In the genomic region with DNA sequence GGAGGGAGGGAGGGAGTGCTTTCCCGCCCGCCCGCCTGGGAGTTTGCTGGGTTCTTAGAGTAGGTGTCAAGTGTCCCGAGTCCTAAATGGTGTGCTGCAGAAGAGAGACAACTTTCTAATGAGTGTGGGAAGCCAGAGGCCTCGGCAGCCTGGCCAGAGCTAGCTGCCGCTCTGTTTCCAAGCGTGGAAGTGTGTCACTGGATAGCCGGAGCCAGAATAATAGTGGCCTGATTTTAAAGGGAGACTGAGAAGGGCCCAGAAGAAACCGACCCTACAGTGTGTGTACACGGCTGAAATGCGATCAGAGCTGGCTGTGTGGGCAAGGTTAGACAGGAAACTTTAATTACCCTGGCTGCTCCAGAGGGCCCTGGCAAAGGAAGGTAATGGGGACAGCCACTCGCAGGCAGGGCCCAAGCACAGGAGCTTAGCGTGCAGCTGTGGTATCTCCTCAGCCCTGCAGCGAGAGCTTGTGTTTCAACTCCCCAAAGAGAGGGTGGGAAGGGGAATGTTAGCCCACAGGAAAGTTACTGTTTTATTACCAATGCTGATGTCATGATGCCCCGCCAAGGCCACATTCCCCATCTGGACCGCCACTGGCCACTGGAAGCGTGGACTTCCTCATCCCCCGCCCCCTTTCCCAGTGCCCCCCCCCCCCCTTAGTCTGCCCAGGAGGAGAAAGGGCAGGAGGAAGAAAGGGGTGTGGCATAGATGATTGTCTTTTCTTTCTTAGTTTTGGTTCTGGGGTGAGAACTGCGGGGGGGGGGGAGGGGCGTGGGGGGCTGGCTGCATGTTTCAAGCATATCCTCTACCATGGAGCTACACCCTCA, we compare ENCODE assay signal across 8 mouse cellular contexts. TPM values are rescaled to one million over a fixed set of nuclear protein-coding genes. Genes with fewer than 3 reads are reported as not detected.
A peak's percentile ranks its signal among the peaks of the same experiment; 100 is the strongest.
DNase-seq lines count a peak whose midpoint lies in the region; ATAC-seq and TF ChIP-seq lines count a peak whose summit lies in the region.

No protein-coding gene starts in this region.

- H3K9ac ChIP-seq in kidney, embryonic 14.5 days (ENCODE audit: low read depth, low read length), result 0 out of 2 replicates have a peak overlapping the region, but pooled peaks have one; percentile 0
- no peak overlapping the region for H3K9ac ChIP-seq in heart, embryonic 11.5 days (ENCODE audit: low read depth, low read length)
- H3K9ac ChIP-seq in limb, embryonic 14.5 days (ENCODE audit: low read depth, low read length, severe bottlenecking), result no peak overlapping the region; the same call in 1 of the 2 replicates

- peaks cover 19% of the 10 kb centered on the region for H3K4me1 ChIP-seq in kidney, embryonic 14.5 days (ENCODE audit: control insufficient read depth, insufficient read depth, low read length)
- peaks cover 38% of the 10 kb centered on the region for H3K4me1 ChIP-seq in embryonic facial prominence, embryonic 10.5 days
- peaks cover 23% of the 10 kb centered on the region for H3K4me1 ChIP-seq in heart, embryonic 11.5 days (ENCODE audit: control insufficient read depth, insufficient read depth, low read length)
- H3K4me1 ChIP-seq in limb, embryonic 14.5 days (ENCODE audit: control insufficient read depth, insufficient read depth, low read length), result peaks cover 13% of the 10 kb centered on the region

- TF ChIP-seq POLR2A in limb, embryonic 14.5 days (IDR thresholded peaks at IDR 0.05; ENCODE audit: borderline replicate concordance, extremely low read depth, insufficient read depth, insufficient read length), result no peak

- no peaks in the 10 kb centered on the region for H3K9me3 ChIP-seq in kidney, embryonic 14.5 days (ENCODE audit: control insufficient read depth, low read length)
- no peaks in the 10 kb centered on the region for H3K9me3 ChIP-seq in embryonic facial prominence, embryonic 10.5 days
- no peaks in the 10 kb centered on the region for H3K9me3 ChIP-seq in heart, embryonic 11.5 days (replicated peaks; ENCODE audit: control insufficient read depth, low read length)
- H3K9me3 ChIP-seq in limb, embryonic 14.5 days (ENCODE audit: control insufficient read depth, low read length), result no peaks in the 10 kb centered on the region

- DNase-seq in kidney, postnatal 36 days, result no peak
- peak; percentile 69 for DNase-seq in embryonic facial prominence, embryonic 10.5 days (ENCODE audit: low spot score)
- peak; percentile 60 for DNase-seq in limb, embryonic 14.5 days (ENCODE audit: low spot score)
- DNase-seq in natural killer cell, adult 2 months (ENCODE audit: low spot score in 2 of 2), result no peak

- ATAC-seq in kidney, embryonic 14.5 days (ENCODE audit: low FRiP score, low TSS enrichment), result peak; percentile 72
- ATAC-seq in heart, embryonic 11.5 days (replicated peaks; ENCODE audit: insufficient number of reproducible peaks, low FRiP score, low TSS enrichment), result no peak
- peak; percentile 87 for ATAC-seq in limb, embryonic 14.5 days (ENCODE audit: low FRiP score, low read depth)
- ATAC-seq in megakaryocyte progenitor cell, adult 5-6 weeks (replicated peaks; ENCODE audit: poor library complexity), result no peak
- no peak for ATAC-seq in megakaryocyte-erythroid progenitor cell, adult 5-6 weeks (replicated peaks; ENCODE audit: low FRiP score, low TSS enrichment, poor library complexity, severe bottlenecking)

- no peaks in the 10 kb centered on the region for H3K36me3 ChIP-seq in kidney, embryonic 14.5 days (ENCODE audit: control insufficient read depth, insufficient read depth, low read length)
- H3K36me3 ChIP-seq in embryonic facial prominence, embryonic 10.5 days (replicated peaks), result no peaks in the 10 kb centered on the region
- no peaks in the 10 kb centered on the region for H3K36me3 ChIP-seq in heart, embryonic 11.5 days (ENCODE audit: control insufficient read depth, insufficient read depth, low read length)
- H3K36me3 ChIP-seq in limb, embryonic 14.5 days (ENCODE audit: control insufficient read depth, insufficient read depth, low read length), result no peaks in the 10 kb centered on the region

- WGBS in kidney, embryonic 14.5 days, result 5% methylated on average over 17 of the region's 20 CpGs
- WGBS in embryonic facial prominence, embryonic 10.5 days, result 4% methylated on average over 18 of the region's 20 CpGs
- 6% methylated on average over 18 of the region's 20 CpGs for WGBS in heart, embryonic 11.5 days (ENCODE audit: insufficient replicate concordance)
- WGBS in limb, embryonic 14.5 days, result 7% methylated on average over 16 of the region's 20 CpGs

- H3K4me3 ChIP-seq in kidney, embryonic 14.5 days (ENCODE audit: low read length), result no peak overlapping the region
- H3K4me3 ChIP-seq in embryonic facial prominence, embryonic 10.5 days, result peak overlapping the region; percentile 39
- no peak overlapping the region for H3K4me3 ChIP-seq in heart, embryonic 11.5 days (ENCODE audit: low read depth, low read length)
- H3K4me3 ChIP-seq in limb, embryonic 14.5 days (replicated peaks; ENCODE audit: low read length), result no peak overlapping the region

- peak overlapping the region; percentile 78 for H3K27ac ChIP-seq in kidney, embryonic 14.5 days (ENCODE audit: low read depth, low read length)
- peak overlapping the region; percentile 81 for H3K27ac ChIP-seq in embryonic facial prominence, embryonic 10.5 days (replicated peaks)
- H3K27ac ChIP-seq in heart, embryonic 11.5 days (ENCODE audit: low read depth, low read length), result no peak overlapping the region
- H3K27ac ChIP-seq in limb, embryonic 14.5 days (replicated peaks; ENCODE audit: low read depth, low read length), result peak overlapping the region; percentile 71

- H3K27me3 ChIP-seq in kidney, embryonic 14.5 days (ENCODE audit: control insufficient read depth, insufficient read depth, low read length), result peaks cover 16% of the 10 kb centered on the region
- peaks cover 62% of the 10 kb centered on the region for H3K27me3 ChIP-seq in embryonic facial prominence, embryonic 10.5 days (replicated peaks; ENCODE audit: low read depth, poor library complexity, severe bottlenecking)
- H3K27me3 ChIP-seq in heart, embryonic 11.5 days (ENCODE audit: control insufficient read depth, insufficient read depth, low read length), result peaks cover 18% of the 10 kb centered on the region
- H3K27me3 ChIP-seq in limb, embryonic 14.5 days (ENCODE audit: control insufficient read depth, insufficient read depth, low read length), result peaks cover 12% of the 10 kb centered on the region

- peak overlapping the region; percentile 19 for H3K4me2 ChIP-seq in kidney, embryonic 14.5 days (replicated peaks; ENCODE audit: low read depth, low read length)
- H3K4me2 ChIP-seq in heart, embryonic 11.5 days, result peak overlapping the region; percentile 29
- peak overlapping the region; percentile 33; the same call in 1 of the 2 replicates for H3K4me2 ChIP-seq in limb, embryonic 14.5 days (replicated peaks; ENCODE audit: low read depth, low read length, severe bottlenecking)

RNA-seq across cellular contexts. Expression of a gene that starts 6.7 kb away (rescaled TPM):
- polyA plus RNA-seq in kidney, embryonic 14.5 days (2014; fragmentation: Nextera tagmentation; extraction: Ambion mirVana), result 2.6 and 3.6 TPM in 2 replicates
- polyA plus RNA-seq in embryonic facial prominence, embryonic 10.5 days (2016; fragmentation: Nextera tagmentation; extraction: Ambion mirVana), result 0.69 and 0.77 TPM in 2 replicates
- polyA plus RNA-seq in heart, embryonic 11.5 days (2014; fragmentation: Nextera tagmentation; extraction: Ambion mirVana), result 0.26 and 0.42 TPM in 2 replicates
- polyA plus RNA-seq in limb, embryonic 14.5 days (2012; rRNA removed), result 2.3 TPM in 2 replicates
- 2.2 and 2.5 TPM in 2 replicates for polyA plus RNA-seq in limb, embryonic 14.5 days (2014; fragmentation: Nextera tagmentation; extraction: Ambion mirVana)
- total RNA-seq in megakaryocyte progenitor cell, adult 5-6 weeks (2015), result not detected in 2 replicates
- total RNA-seq in megakaryocyte progenitor cell, adult 5-6 weeks (2017), result not detected in 2 replicates
- not detected in 2 replicates for total RNA-seq in megakaryocyte-erythroid progenitor cell, adult 5-6 weeks (2014; fragmentation: Nextera tagmentation)
- not detected in 2 replicates for total RNA-seq in megakaryocyte-erythroid progenitor cell, adult 5-6 weeks (2017)

RNA-seq across cellular contexts. Expression of a gene that starts 55.9 kb away (rescaled TPM):
- polyA plus RNA-seq in kidney, embryonic 14.5 days (2014; fragmentation: Nextera tagmentation; extraction: Ambion mirVana), result 53.2 and 61.3 TPM in 2 replicates
- 49.7 and 55.2 TPM in 2 replicates for polyA plus RNA-seq in embryonic facial prominence, embryonic 10.5 days (2016; fragmentation: Nextera tagmentation; extraction: Ambion mirVana)
- polyA plus RNA-seq in heart, embryonic 11.5 days (2014; fragmentation: Nextera tagmentation; extraction: Ambion mirVana), result 26.9 and 32.0 TPM in 2 replicates
- polyA plus RNA-seq in limb, embryonic 14.5 days (2012; rRNA removed), result 64.0 and 65.6 TPM in 2 replicates
- polyA plus RNA-seq in limb, embryonic 14.5 days (2014; fragmentation: Nextera tagmentation; extraction: Ambion mirVana), result 47.7 and 57.5 TPM in 2 replicates
- total RNA-seq in megakaryocyte progenitor cell, adult 5-6 weeks (2015), result 53.5 and 60.7 TPM in 2 replicates
- total RNA-seq in megakaryocyte progenitor cell, adult 5-6 weeks (2017), result 77.8 and 103 TPM in 2 replicates
- 85.0 and 91.4 TPM in 2 replicates for total RNA-seq in megakaryocyte-erythroid progenitor cell, adult 5-6 weeks (2014; fragmentation: Nextera tagmentation)
- total RNA-seq in megakaryocyte-erythroid progenitor cell, adult 5-6 weeks (2017), result 133 and 148 TPM in 2 replicates

RNA-seq across cellular contexts. Expression of a gene that starts 57.1 kb away (rescaled TPM):
- polyA plus RNA-seq in kidney, embryonic 14.5 days (2014; fragmentation: Nextera tagmentation; extraction: Ambion mirVana), result 122 and 150 TPM in 2 replicates
- 175 and 185 TPM in 2 replicates for polyA plus RNA-seq in embryonic facial prominence, embryonic 10.5 days (2016; fragmentation: Nextera tagmentation; extraction: Ambion mirVana)
- polyA plus RNA-seq in heart, embryonic 11.5 days (2014; fragmentation: Nextera tagmentation; extraction: Ambion mirVana), result 121 and 128 TPM in 2 replicates
- polyA plus RNA-seq in limb, embryonic 14.5 days (2012; rRNA removed), result 84.7 and 118 TPM in 2 replicates
- polyA plus RNA-seq in limb, embryonic 14.5 days (2014; fragmentation: Nextera tagmentation; extraction: Ambion mirVana), result 139 and 144 TPM in 2 replicates
- 79.1 and 84.7 TPM in 2 replicates for total RNA-seq in megakaryocyte progenitor cell, adult 5-6 weeks (2015)
- total RNA-seq in megakaryocyte progenitor cell, adult 5-6 weeks (2017), result 160 and 176 TPM in 2 replicates
- total RNA-seq in megakaryocyte-erythroid progenitor cell, adult 5-6 weeks (2014; fragmentation: Nextera tagmentation), result 104 and 149 TPM in 2 replicates
- total RNA-seq in megakaryocyte-erythroid progenitor cell, adult 5-6 weeks (2017), result 241 and 258 TPM in 2 replicates

Comparison
In these comparisons a context has a peak if more than half of its experiments do, and no peak if none do; other contexts are left out.
1. ATAC-seq: peak in kidney, embryonic 14.5 days (single experiment) and limb, embryonic 14.5 days (single experiment); none in heart, embryonic 11.5 days (single experiment), megakaryocyte progenitor cell, adult 5-6 weeks (single experiment) and megakaryocyte-erythroid progenitor cell, adult 5-6 weeks (single experiment).
2. DNase-seq: peak in embryonic facial prominence, embryonic 10.5 days (single experiment) and limb, embryonic 14.5 days (single experiment); none in kidney, postnatal 36 days (0 of 2) and natural killer cell, adult 2 months (0 of 2).
3. Peak in every context shown above with its lines, with median percentiles within 50 percentile points of each other: H3K4me2 ChIP-seq.